Mouse (Mus musculus): ENCODE measurements around the gene Rhoc. TPM values are rescaled to one million over a fixed set of nuclear protein-coding genes. Genes with fewer than 3 reads are reported as not detected.
"Not testable (repeated sequence)": the region's sequence is repeated elsewhere in the genome, so short reads cannot be mapped to it uniquely, and the experiment has no call there.

The Rhoc gene
- 243 and 267 TPM in 2 replicates for polyA plus RNA-seq (2016; fragmentation: Nextera tagmentation; extraction: Ambion mirVana)

GRCm38 (mm10) chr3:104788075-104788474 lies at the start of gene Rhoc:
Gene Rhoc (plus strand): TSS chr3:104788375.
- Histone ChIP-seq H3K4me1 (peaks cover 55% of the 10 kb centered on the region), H3K36me3 (peaks cover 33% of the 10 kb centered on the region), H3K9me3 (no peaks in the 10 kb centered on the region), H3K27me3 (ENCODE audit: insufficient read depth, poor library complexity, severe bottlenecking) (peaks cover 12% of the 10 kb centered on the region), H3K27ac (peak within 1 kb of the TSS; percentile 90), H3K4me3 (peak within 1 kb of the TSS; percentile 79)
- no peak for DNase-seq (ENCODE audit: low spot score)
- 18% methylated on average over 3 of the region's 3 CpGs for WGBS

GRCm38 (mm10) chr3:104741954-104742353 lies 46.2 kb upstream of the Rhoc start:
- Histone ChIP-seq H3K27me3 (ENCODE audit: insufficient read depth, poor library complexity, severe bottlenecking) (no peaks in the 10 kb centered on the region), H3K4me3 (no peak overlapping the region), H3K27ac (no peak overlapping the region), H3K4me1 (no peaks in the 10 kb centered on the region), H3K36me3 (no peaks in the 10 kb centered on the region), H3K9me3 (no peaks in the 10 kb centered on the region)
- WGBS: 86% methylated on average over 3 of the region's 3 CpGs
- no peak for DNase-seq (ENCODE audit: low spot score)

GRCm38 (mm10) chr3:104743161-104743560 lies 45.0 kb upstream of the Rhoc start:
- H3K27me3 ChIP-seq (ENCODE audit: insufficient read depth, poor library complexity, severe bottlenecking): no peaks in the 10 kb centered on the region
- no peak for DNase-seq (ENCODE audit: low spot score)
- H3K4me3 ChIP-seq: no peak overlapping the region
- no peaks in the 10 kb centered on the region for H3K9me3 ChIP-seq
- H3K36me3 ChIP-seq: no peaks in the 10 kb centered on the region
- H3K4me1 ChIP-seq: peaks cover 6% of the 10 kb centered on the region; the same call in 1 of the 2 replicates
- WGBS: 50% methylated on average over 1 of the region's 1 CpGs
- no peak overlapping the region for H3K27ac ChIP-seq

- H3K27me3 ChIP-seq (ENCODE audit: insufficient read depth, poor library complexity, severe bottlenecking): no peaks in the 10 kb centered on the region
- 69% methylated on average over 1 of the region's 1 CpGs for WGBS
- peaks cover 7% of the 10 kb centered on the region; the same call in 1 of the 2 replicates for H3K4me1 ChIP-seq
- H3K4me3 ChIP-seq: no peak overlapping the region
- H3K36me3 ChIP-seq: no peaks in the 10 kb centered on the region
- no peak overlapping the region for H3K27ac ChIP-seq
- H3K9me3 ChIP-seq: no peaks in the 10 kb centered on the region
- no peak for DNase-seq (ENCODE audit: low spot score)
Observed at GRCm38 (mm10) chr3:104743864-104744263, 44.3 kb upstream of the Rhoc start.

- H3K4me3 ChIP-seq: peak overlapping the region; percentile 35; the same call in 1 of the 2 replicates
- not testable (repeated sequence) for H3K9me3 ChIP-seq; H3K36me3 ChIP-seq; H3K27me3 ChIP-seq (ENCODE audit: insufficient read depth, poor library complexity, severe bottlenecking); H3K27ac ChIP-seq; DNase-seq (ENCODE audit: low spot score)
- 16% methylated on average over 25 of the region's 25 CpGs for WGBS
- H3K4me1 ChIP-seq: peaks cover 19% of the 10 kb centered on the region
Observed at GRCm38 (mm10) chr3:104752845-104753244, 35.3 kb upstream of the Rhoc start.

GRCm38 (mm10) chr3:104758406-104758805 lies 29.8 kb upstream of the Rhoc start:
- peak; percentile 89 for DNase-seq (ENCODE audit: low spot score)
- no peaks in the 10 kb centered on the region for H3K9me3 ChIP-seq
- H3K27ac ChIP-seq: peak overlapping the region; percentile 81
- WGBS: 2% methylated on average over 27 of the region's 27 CpGs
- H3K4me1 ChIP-seq: peaks cover 26% of the 10 kb centered on the region
- no peaks in the 10 kb centered on the region for H3K36me3 ChIP-seq
- peak overlapping the region; percentile 58 for H3K4me3 ChIP-seq
- peaks cover 20% of the 10 kb centered on the region for H3K27me3 ChIP-seq (ENCODE audit: insufficient read depth, poor library complexity, severe bottlenecking)

GRCm38 (mm10) chr3:104758869-104759268 lies 29.3 kb upstream of the Rhoc start:
- peak overlapping the region; percentile 58 for H3K4me3 ChIP-seq
- H3K27me3 ChIP-seq (ENCODE audit: insufficient read depth, poor library complexity, severe bottlenecking): peaks cover 18% of the 10 kb centered on the region
- peak overlapping the region; percentile 81; the same call in 1 of the 2 replicates for H3K27ac ChIP-seq
- 16% methylated on average over 5 of the region's 5 CpGs for WGBS
- H3K4me1 ChIP-seq: peaks cover 25% of the 10 kb centered on the region
- no peaks in the 10 kb centered on the region for H3K36me3 ChIP-seq
- H3K9me3 ChIP-seq: no peaks in the 10 kb centered on the region
- DNase-seq (ENCODE audit: low spot score): no peak

- H3K9me3 ChIP-seq; DNase-seq (ENCODE audit: low spot score); H3K36me3 ChIP-seq: not testable (repeated sequence)
- H3K27me3 ChIP-seq (ENCODE audit: insufficient read depth, poor library complexity, severe bottlenecking): peaks cover 18% of the 10 kb centered on the region
- H3K27ac ChIP-seq: 0 out of 2 replicates have a peak overlapping the region, but pooled peaks have one; percentile 23
- peak overlapping the region; percentile 12; the same call in 1 of the 2 replicates for H3K4me3 ChIP-seq
- peaks cover 14% of the 10 kb centered on the region; the same call in 1 of the 2 replicates for H3K4me1 ChIP-seq
- whole genome bisulfite sequencing: 16% methylated on average over 20 of the region's 20 CpGs
Observed at GRCm38 (mm10) chr3:104762103-104762863, 25.9 kb upstream of the Rhoc start.

GRCm38 (mm10) chr3:104765021-104765420 lies 23.2 kb upstream of the Rhoc start:
- H3K27me3 ChIP-seq (ENCODE audit: insufficient read depth, poor library complexity, severe bottlenecking): peaks cover 9% of the 10 kb centered on the region; the same call in 1 of the 2 replicates
- no peaks in the 10 kb centered on the region for H3K9me3 ChIP-seq
- WGBS: 24% methylated on average over 4 of the region's 4 CpGs
- H3K4me1 ChIP-seq: peaks cover 17% of the 10 kb centered on the region; the same call in 1 of the 2 replicates
- DNase-seq (ENCODE audit: low spot score): no peak
- no peak overlapping the region for H3K27ac ChIP-seq
- H3K4me3 ChIP-seq: no peak overlapping the region
- H3K36me3 ChIP-seq: no peaks in the 10 kb centered on the region

GRCm38 (mm10) chr3:104767141-104767540 lies 21.0 kb upstream of the Rhoc start:
- H3K27me3 ChIP-seq (ENCODE audit: insufficient read depth, poor library complexity, severe bottlenecking): 0 out of 2 replicates have a peak, but pooled peaks cover 4% of the 10 kb centered on the region
- no peaks in the 10 kb centered on the region for H3K36me3 ChIP-seq
- no peak overlapping the region for H3K27ac ChIP-seq
- H3K9me3 ChIP-seq: no peaks in the 10 kb centered on the region
- WGBS: 60% methylated on average over 2 of the region's 2 CpGs
- no peak overlapping the region for H3K4me3 ChIP-seq
- peaks cover 12% of the 10 kb centered on the region; the same call in 1 of the 2 replicates for H3K4me1 ChIP-seq
- DNase-seq (ENCODE audit: low spot score): no peak

GRCm38 (mm10) chr3:104767716-104768115 lies 20.5 kb upstream of the Rhoc start:
- 71% methylated on average over 4 of the region's 4 CpGs for WGBS
- DNase-seq (ENCODE audit: low spot score): no peak
- Histone ChIP-seq H3K36me3 (no peaks in the 10 kb centered on the region), H3K4me1 (peaks cover 15% of the 10 kb centered on the region; the same call in 1 of the 2 replicates), H3K4me3 (no peak overlapping the region), H3K27me3 (ENCODE audit: insufficient read depth, poor library complexity, severe bottlenecking) (0 out of 2 replicates have a peak, but pooled peaks cover 4% of the 10 kb centered on the region), H3K9me3 (no peaks in the 10 kb centered on the region), H3K27ac (no peak overlapping the region)

GRCm38 (mm10) chr3:104769135-104769534 lies 19.0 kb upstream of the Rhoc start:
- DNase-seq (ENCODE audit: low spot score): no peak
- no peaks in the 10 kb centered on the region for H3K9me3 ChIP-seq
- no peak overlapping the region for H3K27ac ChIP-seq
- no peak overlapping the region for H3K4me3 ChIP-seq
- H3K36me3 ChIP-seq: no peaks in the 10 kb centered on the region
- H3K4me1 ChIP-seq: peaks cover 23% of the 10 kb centered on the region
- peaks cover 13% of the 10 kb centered on the region; the same call in 1 of the 2 replicates for H3K27me3 ChIP-seq (ENCODE audit: insufficient read depth, poor library complexity, severe bottlenecking)
- WGBS: 46% methylated on average over 3 of the region's 3 CpGs

- Histone ChIP-seq H3K4me1 (peaks cover 23% of the 10 kb centered on the region), H3K4me3 (no peak overlapping the region), H3K9me3 (no peaks in the 10 kb centered on the region), H3K27ac (no peak overlapping the region), H3K27me3 (ENCODE audit: insufficient read depth, poor library complexity, severe bottlenecking) (peaks cover 15% of the 10 kb centered on the region; the same call in 1 of the 2 replicates), H3K36me3 (no peaks in the 10 kb centered on the region)
- WGBS: 53% methylated on average over 10 of the region's 10 CpGs
- DNase-seq (ENCODE audit: low spot score): no peak
Observed at GRCm38 (mm10) chr3:104770035-104770434, 18.1 kb upstream of the Rhoc start.

Data from heart, embryonic 10.5 days (tissue).